Mouse (Mus musculus): ENCODE measurements around the gene Grifin. TPM values are rescaled to one million over a fixed set of nuclear protein-coding genes. Genes with fewer than 3 reads are reported as not detected.

Grifin gene
- polyA plus RNA-seq, 1 experiment: 0.22 TPM

- no peak for TF ChIP-seq GATA1 (IDR thresholded peaks at IDR 0.05; ENCODE audit: low read length)
These were observed 5.5 kb upstream of the Grifin start for GRCm38 (mm10) chr5:140570223-140570870.

GRCm38 (mm10) chr5:140569032-140569595 lies 4.2 kb upstream of the Grifin start:
- TF ChIP-seq GATA1 (IDR thresholded peaks at IDR 0.05; ENCODE audit: low read length): no peak

GRCm38 (mm10) chr5:140568321-140568970 lies 3.6 kb upstream of the Grifin start:
- no peak for TF ChIP-seq GATA1 (IDR thresholded peaks at IDR 0.05; ENCODE audit: low read length)

GRCm38 (mm10) chr5:140567751-140568150 lies 2.9 kb upstream of the Grifin start:
- no peak for TF ChIP-seq GATA1 (IDR thresholded peaks at IDR 0.05; ENCODE audit: low read length)

GRCm38 (mm10) chr5:140567321-140567720 lies 2.5 kb upstream of the Grifin start:
- no peak for TF ChIP-seq GATA1 (IDR thresholded peaks at IDR 0.05; ENCODE audit: low read length)

- TF ChIP-seq GATA1 (IDR thresholded peaks at IDR 0.05; ENCODE audit: low read length): no peak
These were observed 1.4 kb upstream of the Grifin start for GRCm38 (mm10) chr5:140566271-140566670.

GRCm38 (mm10) chr5:140565856-140566255 lies 985 bp upstream of the Grifin start:
- no peak for TF ChIP-seq GATA1 (IDR thresholded peaks at IDR 0.05; ENCODE audit: low read length)

GRCm38 (mm10) chr5:140565451-140565850 lies 580 bp upstream of the Grifin start:
- no peak for TF ChIP-seq GATA1 (IDR thresholded peaks at IDR 0.05; ENCODE audit: low read length)

- TF ChIP-seq GATA1 (IDR thresholded peaks at IDR 0.05; ENCODE audit: low read length): no peak
These were observed 2.3 kb downstream of the Grifin start for GRCm38 (mm10) chr5:140562601-140563000.

- no peak for TF ChIP-seq GATA1 (IDR thresholded peaks at IDR 0.05; ENCODE audit: low read length)
These were observed 8.0 kb downstream of the Grifin start for GRCm38 (mm10) chr5:140556859-140557258.

- TF ChIP-seq GATA1 (IDR thresholded peaks at IDR 0.05; ENCODE audit: low read length): no peak
These were observed 11.2 kb downstream of the Grifin start for GRCm38 (mm10) chr5:140553719-140554118.

GRCm38 (mm10) chr5:140549306-140550047 lies 15.4 kb downstream of the Grifin start:
- TF ChIP-seq GATA1 (IDR thresholded peaks at IDR 0.05; ENCODE audit: low read length): no peak

- no peak for TF ChIP-seq GATA1 (IDR thresholded peaks at IDR 0.05; ENCODE audit: low read length)
These were observed 18.5 kb downstream of the Grifin start for GRCm38 (mm10) chr5:140546332-140546731.

GRCm38 (mm10) chr5:140545651-140546050 lies 19.2 kb downstream of the Grifin start:
- no peak for TF ChIP-seq GATA1 (IDR thresholded peaks at IDR 0.05; ENCODE audit: low read length)

GRCm38 (mm10) chr5:140542811-140543575 lies 21.9 kb downstream of the Grifin start:
- no peak for TF ChIP-seq GATA1 (IDR thresholded peaks at IDR 0.05; ENCODE audit: low read length)
